Mouse (Mus musculus): Measurements from ENCODE around the gene Taf5.

GRCm38 (mm10) chr19:47046343-47046742 is 21.2 kb upstream of the Taf5 start:
- TF ChIP-seq CTCF (IDR thresholded peaks at IDR 0.05; ENCODE audit: control insufficient read depth, insufficient read depth, insufficient read length) (no peak), MYOD1 (IDR thresholded peaks at IDR 0.05; ENCODE audit: control insufficient read depth, insufficient read length, low read depth) (no peak), USF1 (IDR thresholded peaks at IDR 0.05; ENCODE audit: low read depth) (no peak), CEBPB (IDR thresholded peaks at IDR 0.05; ENCODE audit: low read depth) (no peak), MAX (IDR thresholded peaks at IDR 0.05) (no peak)

Measured in C2C12 (cell line).